In the genomic region with DNA sequence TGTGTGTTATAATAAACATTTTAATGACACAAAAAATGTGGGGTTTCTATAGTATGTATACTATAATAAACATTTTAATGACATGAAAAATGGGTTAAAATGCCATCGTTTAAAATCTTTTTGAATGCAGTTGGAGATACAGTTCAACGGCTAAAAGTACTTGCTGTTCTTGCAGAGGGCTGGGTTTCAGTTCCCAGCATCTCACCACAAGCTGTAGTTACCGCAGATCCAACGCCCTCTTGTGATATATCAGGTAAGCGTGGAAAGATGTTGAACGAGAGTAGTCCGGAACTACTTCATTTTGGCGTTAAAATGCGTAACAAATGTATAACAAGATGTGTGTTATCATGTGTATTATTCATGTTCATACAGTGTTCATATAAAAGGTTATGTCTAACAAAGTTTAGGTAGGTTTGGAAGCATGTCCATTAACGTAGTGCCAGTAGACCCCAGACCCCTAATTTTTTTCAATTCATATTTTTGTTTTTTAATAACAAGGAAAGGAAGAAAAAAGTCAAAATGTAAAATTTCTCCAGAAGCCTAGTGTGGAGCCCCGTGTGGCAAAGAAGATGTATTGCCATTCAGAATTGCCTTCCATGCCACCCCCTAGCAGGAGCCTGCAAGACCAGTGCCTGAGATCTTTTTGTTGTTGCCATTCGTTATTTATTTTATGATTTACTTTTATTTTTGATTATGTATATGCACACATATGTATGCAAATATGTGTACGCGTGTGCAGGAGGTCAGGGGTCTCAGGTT, we compare ENCODE assay signal across 8 mouse cellular contexts. TPM values are rescaled to one million over a fixed set of nuclear protein-coding genes. Genes with fewer than 3 reads are reported as not detected.
DNase-seq lines count a peak whose midpoint lies in the region; ATAC-seq and TF ChIP-seq lines count a peak whose summit lies in the region.

No protein-coding gene starts in this region.

- TF ChIP-seq CTCF in liver, postnatal 0 days (IDR thresholded peaks at IDR 0.05; ENCODE audit: low read depth): peak; percentile 29; the same call in 1 of the 2 replicates

- peak overlapping the region; percentile 67 for H3K4me3 ChIP-seq in heart, embryonic 11.5 days (ENCODE audit: low read depth, low read length)
- H3K4me3 ChIP-seq in ES-E14 (ENCODE audit: insufficient read depth in 1 of 2, low read depth in 1 of 2, low read length in 2 of 2, poor library complexity in 1 of 2, severe bottlenecking in 1 of 2): peak overlapping the region; percentile 54 to 76
- H3K4me3 ChIP-seq in forebrain, embryonic 14.5 days (ENCODE audit: low read depth, low read length): peak overlapping the region; percentile 79
- H3K4me3 ChIP-seq in liver, postnatal 0 days (ENCODE audit: low read depth, low read length): peak overlapping the region; percentile 79

- no peak overlapping the region for H3K9ac ChIP-seq in heart, embryonic 11.5 days (ENCODE audit: low read depth, low read length)
- no peak overlapping the region for H3K9ac ChIP-seq in ES-E14 (ENCODE audit: insufficient read depth, low read depth, low read length, poor library complexity, severe bottlenecking)
- no peak overlapping the region for H3K9ac ChIP-seq in forebrain, embryonic 14.5 days (ENCODE audit: low read length)
- no peak overlapping the region for H3K9ac ChIP-seq in liver, postnatal 0 days (replicated peaks)

- peaks cover 11% of the 10 kb centered on the region for H3K36me3 ChIP-seq in heart, embryonic 11.5 days (ENCODE audit: control insufficient read depth, insufficient read depth, low read length)
- H3K36me3 ChIP-seq in ES-E14 (ENCODE audit: control insufficient read depth, insufficient read depth, low read length, poor library complexity, severe bottlenecking): peaks cover 10% of the 10 kb centered on the region
- peaks cover 15% of the 10 kb centered on the region for H3K36me3 ChIP-seq in forebrain, embryonic 14.5 days (ENCODE audit: control insufficient read depth, insufficient read depth, low read length)
- H3K36me3 ChIP-seq in liver, postnatal 0 days (replicated peaks; ENCODE audit: insufficient read depth, low read length): peaks cover 16% of the 10 kb centered on the region

- H3K27ac ChIP-seq in heart, embryonic 11.5 days (ENCODE audit: low read depth, low read length): no peak overlapping the region
- H3K27ac ChIP-seq in ES-E14 (ENCODE audit: insufficient read depth, low read depth, low read length, poor library complexity, severe bottlenecking): no peak overlapping the region
- H3K27ac ChIP-seq in forebrain, embryonic 14.5 days (ENCODE audit: low read depth, low read length): no peak overlapping the region
- no peak overlapping the region for H3K27ac ChIP-seq in liver, postnatal 0 days (ENCODE audit: low read depth)

- TF ChIP-seq EP300 in liver, postnatal 0 days (IDR thresholded peaks at IDR 0.05; ENCODE audit: low read depth): no peak

- WGBS in heart, embryonic 11.5 days (ENCODE audit: insufficient replicate concordance): 36% methylated on average over 14 of the region's 14 CpGs
- WGBS in forebrain, embryonic 14.5 days: 43% methylated on average over 14 of the region's 14 CpGs
- 37% methylated on average over 14 of the region's 14 CpGs for WGBS in liver, postnatal 0 days (ENCODE audit: insufficient replicate concordance)

- H3K27me3 ChIP-seq in heart, embryonic 11.5 days (ENCODE audit: control insufficient read depth, insufficient read depth, low read length): no peaks in the 10 kb centered on the region
- no peaks in the 10 kb centered on the region for H3K27me3 ChIP-seq in forebrain, embryonic 14.5 days (replicated peaks; ENCODE audit: control insufficient read depth, insufficient read depth, low read length)
- no peaks in the 10 kb centered on the region for H3K27me3 ChIP-seq in liver, postnatal 0 days (ENCODE audit: insufficient read depth, low read length)

- in situ Hi-C loops in ES-E14 (cut with MboI; ENCODE audit: low sequenced_read_pairs in 2 of 2, unreplicated experiment in 2 of 2): no loop called here

- no peak for DNase-seq in heart, adult 18-20 months
- DNase-seq in ES-E14 (ENCODE audit: low read depth, low spot score): no peak
- peak; percentile 17 for DNase-seq in forebrain, embryonic 14.5 days (ENCODE audit: low spot score)
- DNase-seq in liver, postnatal 0 days: no peak
- no peak for DNase-seq in layer of hippocampus, postnatal 10 days (ENCODE audit: low spot score in 2 of 2)
- DNase-seq in left cerebral cortex, adult 18-20 months (ENCODE audit: low spot score in 2 of 2): no peak
- DNase-seq in T-cell, adult 2 months (ENCODE audit: low spot score): no peak

- peak overlapping the region; percentile 72 for H3K4me2 ChIP-seq in heart, embryonic 11.5 days
- peak overlapping the region; percentile 79 for H3K4me2 ChIP-seq in forebrain, embryonic 14.5 days (ENCODE audit: low read length)
- peak overlapping the region; percentile 86 for H3K4me2 ChIP-seq in liver, postnatal 0 days (ENCODE audit: low read depth, low read length)

- peaks cover 4% of the 10 kb centered on the region; the same call in 1 of the 2 replicates for H3K4me1 ChIP-seq in heart, embryonic 11.5 days (ENCODE audit: control insufficient read depth, insufficient read depth, low read length)
- peaks cover 0 to 3% of the 10 kb centered on the region in 2 experiments; a peak in 1 of 4 replicates for H3K4me1 ChIP-seq in ES-E14 (ENCODE audit: control insufficient read depth in 2 of 2, insufficient read depth in 2 of 2, low read length in 2 of 2, poor library complexity in 1 of 2)
- peaks cover 11% of the 10 kb centered on the region for H3K4me1 ChIP-seq in forebrain, embryonic 14.5 days (ENCODE audit: control insufficient read depth, insufficient read depth, low read length)
- H3K4me1 ChIP-seq in liver, postnatal 0 days (ENCODE audit: insufficient read depth): peaks cover 21% of the 10 kb centered on the region

- H3K9me3 ChIP-seq in heart, embryonic 11.5 days (replicated peaks; ENCODE audit: control insufficient read depth, low read length): no peaks in the 10 kb centered on the region
- no peaks in the 10 kb centered on the region for H3K9me3 ChIP-seq in ES-E14 (ENCODE audit: control insufficient read depth, insufficient read depth, low read depth, low read length)
- H3K9me3 ChIP-seq in forebrain, embryonic 14.5 days (replicated peaks; ENCODE audit: control insufficient read depth, low read length): no peaks in the 10 kb centered on the region
- H3K9me3 ChIP-seq in liver, postnatal 0 days (ENCODE audit: low read length): no peaks in the 10 kb centered on the region

- ATAC-seq in heart, embryonic 11.5 days (replicated peaks; ENCODE audit: insufficient number of reproducible peaks, low FRiP score, low TSS enrichment): no peak
- ATAC-seq in forebrain, embryonic 14.5 days: no peak
- no peak for ATAC-seq in liver, postnatal 0 days

TF ChIP-seq in ES-E14, 5 proteins besides CTCF, POLR2A, EP300 and RAD21:
- TF ChIP-seq ZC3H11A (IDR thresholded peaks at IDR 0.05; ENCODE audit: borderline replicate concordance, low read depth, low read length) (no peak), MAFK (IDR thresholded peaks at IDR 0.05; ENCODE audit: insufficient read depth, low read depth, low read length) (no peak), ZNF384 (IDR thresholded peaks at IDR 0.05; ENCODE audit: low read depth, low read length) (no peak)

RNA-seq across cellular contexts. Expression of a gene that starts 0.7 kb away (rescaled TPM):
- polyA plus RNA-seq in heart, embryonic 11.5 days (2014; fragmentation: Nextera tagmentation; extraction: Ambion mirVana): 10.0 and 11.4 TPM in 2 replicates
- 10 to 100 TPM in 1 of 2 experiments, 1 to 10 TPM in 1; 7.6 to 10.4 TPM for total RNA-seq in heart, adult 18-20 months (2021)
- total RNA-seq in ES-E14 (2012; rRNA removed): 14.1 and 14.8 TPM in 2 replicates
- 17.5 and 17.7 TPM in 2 replicates for polyA plus RNA-seq in forebrain, embryonic 14.5 days (2014; fragmentation: Nextera tagmentation; extraction: Ambion mirVana)
- polyA plus RNA-seq in liver, postnatal 0 days (2015; fragmentation: Nextera tagmentation; extraction: Ambion mirVana): 4.1 and 5.3 TPM in 2 replicates
- 10 to 100 TPM; 27.5 to 29.6 TPM for total RNA-seq in layer of hippocampus, postnatal 10 days (2021)
- 10 to 100 TPM; 30.1 to 30.9 TPM for total RNA-seq in left cerebral cortex, adult 18-20 months (2021)

RNA-seq across cellular contexts. Expression of a gene that starts 38.4 kb away (rescaled TPM):
- polyA plus RNA-seq in heart, embryonic 11.5 days (2014; fragmentation: Nextera tagmentation; extraction: Ambion mirVana): 3.5 and 4.2 TPM in 2 replicates
- total RNA-seq in heart, adult 18-20 months (2021): 10 to 100 TPM; 12.7 to 13.9 TPM
- total RNA-seq in ES-E14 (2012; rRNA removed): 13.9 and 18.2 TPM in 2 replicates
- 7.5 and 8.0 TPM in 2 replicates for polyA plus RNA-seq in forebrain, embryonic 14.5 days (2014; fragmentation: Nextera tagmentation; extraction: Ambion mirVana)
- 1.7 and 2.2 TPM in 2 replicates for polyA plus RNA-seq in liver, postnatal 0 days (2015; fragmentation: Nextera tagmentation; extraction: Ambion mirVana)
- 10 to 100 TPM; 36.6 to 44.9 TPM for total RNA-seq in layer of hippocampus, postnatal 10 days (2021)
- total RNA-seq in left cerebral cortex, adult 18-20 months (2021): 10 to 100 TPM; 35.3 to 36.3 TPM
